Mouse (Mus musculus) heart, adult 2 months (tissue): ENCODE data around the gene Sypl2.

Experiments used
- CTCF ChIP-seq: fragments of 200-600 bp; IDR thresholded peaks from 2 replicates; pipeline ENCODE4 v1.8.1; 2022; ENCODE audit warnings: antibody characterized with exemption, mild to moderate bottlenecking, moderate library complexity
- POLR2A ChIP-seq: fragments of 200-500 bp; IDR thresholded peaks from 2 replicates; pipeline ENCODE4 v1.6.1; 2011; ENCODE audit warnings: mild to moderate bottlenecking, low read depth, low read length, control low read depth; ENCODE audit not compliant: insufficient read depth

- no peak for TF ChIP-seq POLR2A
- TF ChIP-seq CTCF = no peak
Observed at GRCm38 (mm10) chr3:108209001-108209400, 17.4 kb downstream of the Sypl2 start.
